In genomic region chr4:80765781-80766180, GRCm38 (mm10) we compare ENCODE assay signal across 8 mouse cellular contexts.
DNase-seq lines count a peak whose midpoint lies in the region; ATAC-seq and TF ChIP-seq lines count a peak whose summit lies in the region.

No protein-coding gene starts in this region.

- no peak overlapping the region for H3K9ac ChIP-seq in MEL (ENCODE audit: control insufficient read depth, low read depth, low read length, poor library complexity, severe bottlenecking)

- H3K27me3 ChIP-seq in MEL (ENCODE audit: control insufficient read depth in 1 of 2, insufficient read depth in 2 of 2, low read length in 2 of 2), result no peaks in the 10 kb centered on the region
- no peaks in the 10 kb centered on the region for H3K27me3 ChIP-seq in hindbrain, embryonic 10.5 days (ENCODE audit: insufficient read depth, poor library complexity, severe bottlenecking)

- H3K4me1 ChIP-seq in MEL (ENCODE audit: control insufficient read depth in 1 of 2, insufficient read depth in 2 of 2, low read length in 2 of 2), result no peaks in the 10 kb centered on the region
- H3K4me1 ChIP-seq in hindbrain, embryonic 10.5 days (replicated peaks), result no peaks in the 10 kb centered on the region

- TF ChIP-seq POLR2A in MEL (IDR thresholded peaks at IDR 0.05; ENCODE audit: control insufficient read depth in 1 of 2, insufficient read depth in 1 of 2, low read depth in 1 of 2, low read length in 2 of 2, poor library complexity in 1 of 2), result no peak

- ATAC-seq in megakaryocyte, adult 5-6 weeks (ENCODE audit: poor library complexity, severe bottlenecking), result peak; percentile 80

- peak; percentile 14 for DNase-seq in MEL (ENCODE audit: low read depth, low spot score)
- peak; percentile 45 to 89 for DNase-seq in adrenal gland, adult (ENCODE audit: inconsistent age in 2 of 2, low spot score in 1 of 2)
- peak; percentile 83 for DNase-seq in embryo, embryonic 11 days
- DNase-seq in hindbrain, embryonic 10.5 days (ENCODE audit: low spot score), result peak; percentile 45
- DNase-seq in layer of hippocampus, adult 9-11 months, result peak; percentile 40
- DNase-seq in telencephalon, adult 2 months (ENCODE audit: low read depth, low spot score), result peak; percentile 73
- no peak for DNase-seq in thymus, postnatal 4 days

- TF ChIP-seq RAD21 in MEL (IDR thresholded peaks at IDR 0.05; ENCODE audit: low read depth, low read length), result peak; percentile 49

- no peaks in the 10 kb centered on the region for H3K9me3 ChIP-seq in MEL (replicated peaks; ENCODE audit: insufficient read depth, low read length)
- H3K9me3 ChIP-seq in hindbrain, embryonic 10.5 days, result no peaks in the 10 kb centered on the region

- peak; percentile 5 to 37 (median 28); a peak in 3 of 6 replicates for TF ChIP-seq CTCF in MEL (IDR thresholded peaks at IDR 0.05 in 2 of 3, conservative IDR thresholded peaks at IDR 0.05 in 1 of 3; ENCODE audit: control insufficient read depth in 1 of 3, insufficient read depth in 1 of 3, low read depth in 2 of 3, low read length in 3 of 3, poor library complexity in 1 of 3, severe bottlenecking in 1 of 3)

- 43% methylated on average over 4 of the region's 4 CpGs for WGBS in hindbrain, embryonic 10.5 days

- H3K4me3 ChIP-seq in MEL (ENCODE audit: control insufficient read depth in 1 of 2, insufficient read depth in 1 of 2, low read depth in 2 of 2, low read length in 2 of 2), result no peak overlapping the region
- no peak overlapping the region for H3K4me3 ChIP-seq in hindbrain, embryonic 10.5 days

- no peaks in the 10 kb centered on the region for H3K36me3 ChIP-seq in MEL (ENCODE audit: control insufficient read depth in 1 of 2, insufficient read depth in 2 of 2, low read length in 2 of 2)
- no peaks in the 10 kb centered on the region for H3K36me3 ChIP-seq in hindbrain, embryonic 10.5 days

- H3K79me2 ChIP-seq in MEL (ENCODE audit: control insufficient read depth, insufficient read depth, low read length, poor library complexity), result no peaks in the 10 kb centered on the region

- H3K27ac ChIP-seq in MEL (ENCODE audit: control insufficient read depth, low read depth, low read length), result no peak overlapping the region
- H3K27ac ChIP-seq in hindbrain, embryonic 10.5 days, result no peak overlapping the region

- TF ChIP-seq EP300 in MEL (IDR thresholded peaks at IDR 0.05; ENCODE audit: low read depth in 1 of 2, low read length in 2 of 2), result no peak

TF ChIP-seq in MEL, 35 proteins besides CTCF, POLR2A, EP300 and RAD21:
- no peak for TF ChIP-seq MXI1 (IDR thresholded peaks at IDR 0.05; ENCODE audit: low read depth, low read length)
- TF ChIP-seq SMC3 (IDR thresholded peaks at IDR 0.05; ENCODE audit: low read depth, low read length), result peak; percentile 14
- TF ChIP-seq MEF2A (IDR thresholded peaks at IDR 0.05; ENCODE audit: extremely low read depth, insufficient replicate concordance, low read depth, low read length, poor library complexity, severe bottlenecking), result no peak
